Mouse (Mus musculus) lung, adult 10 weeks (tissue): Measurements from ENCODE around the gene Pim3. TPM values are rescaled to one million over a fixed set of nuclear protein-coding genes. Genes with fewer than 3 reads are reported as not detected.

ENCODE experiments used
- polyA plus RNA-seq: library from polyadenylated mRNA; stranded (reverse); fragments of 350-450 nt; fragmentation: Illumina TruSeq; extraction: RNeasy Lipid Tissue Mini Kit (QIAGEN cat#74804); gene quantifications from one replicate; pipeline ENCODE4 v1.2.3, GENCODE M21; 2014; ENCODE audit warnings: low read depth, low replicate concordance; ENCODE audit not compliant: insufficient read depth

Gene Pim3
- 32.6 TPM for polyA plus RNA-seq

GRCm38 (mm10) chr15:88861772-88862622, at the start of gene Pim3:
Pim3 (plus strand) TSS chr15:88862186.

GRCm38 (mm10) chr15:88819026-88819905, 42.7 kb upstream of the Pim3 start, which contains the start of the genes Alg12 and Creld2:
Alg12 (minus strand) TSS chr15:88819318.
Creld2 (plus strand) TSS chr15:88819646.

Other genes with a start within 250 kb of the Pim3 start
- gene Brd1, start 128.0 kb upstream of the Pim3 start, polyA plus RNA-seq: 15.2 TPM
- gene Zbed4, start 110.5 kb upstream of the Pim3 start, polyA plus RNA-seq: 3.6 TPM
- 6.3 TPM for gene Alg12, start 42.9 kb upstream of the Pim3 start, polyA plus RNA-seq
- gene Creld2, start 42.5 kb upstream of the Pim3 start, polyA plus RNA-seq: 55.8 TPM
- 0.12 TPM for gene Ttll8, start 92.2 kb downstream of the Pim3 start, polyA plus RNA-seq
- gene Mlc1, start 116.8 kb downstream of the Pim3 start, polyA plus RNA-seq: 30.7 TPM
- 0.38 TPM for gene Mov10l1, start 120.7 kb downstream of the Pim3 start, polyA plus RNA-seq
- gene Panx2, start 197.5 kb downstream of the Pim3 start, polyA plus RNA-seq: 0.07 TPM
- gene Trabd, start 212.9 kb downstream of the Pim3 start, polyA plus RNA-seq: 38.3 TPM
- gene Selenoo, start 226.9 kb downstream of the Pim3 start, polyA plus RNA-seq: 16.0 TPM